Mouse (Mus musculus): ENCODE data around the gene Unc45b. TPM values are rescaled to one million over a fixed set of nuclear protein-coding genes. Genes with fewer than 3 reads are reported as not detected.
"Not testable (repeated sequence)": the region's sequence is repeated elsewhere in the genome, so short reads cannot be mapped to it uniquely, and the experiment has no call there.

The Unc45b gene
- polyA plus RNA-seq, 1 experiment from 2014 or later: 1.8 TPM

DNA sequence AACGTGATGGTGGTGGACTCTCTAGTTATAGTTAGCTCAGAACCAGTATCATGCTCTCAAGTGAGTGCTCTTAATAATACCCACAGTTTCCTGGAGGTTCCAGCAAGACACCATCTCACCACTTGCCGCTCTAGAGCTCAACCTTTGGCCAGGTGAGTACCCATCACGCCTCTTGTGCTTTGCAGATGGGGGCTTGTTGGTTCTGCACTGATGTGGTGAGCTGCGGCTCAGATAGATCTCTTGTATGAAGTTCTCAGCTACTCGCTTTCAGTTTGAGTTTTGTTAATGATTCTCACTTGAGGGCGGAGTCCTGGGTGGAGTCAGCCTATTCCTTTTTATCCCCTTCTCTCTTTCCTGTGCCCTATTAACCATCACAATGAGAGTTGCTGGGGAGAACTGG lies 44.3 kb downstream of the Unc45b start:
- no peaks in the 10 kb centered on the region for H3K9me3 ChIP-seq
- H3K4me1 ChIP-seq (replicated peaks): 0 out of 2 replicates have a peak, but pooled peaks cover 2% of the 10 kb centered on the region
- WGBS: 63% methylated on average over 6 of the region's 6 CpGs
- ATAC-seq: no peak
- H3K27me3 ChIP-seq (replicated peaks): peaks cover 22% of the 10 kb centered on the region
- H3K36me3 ChIP-seq: no peaks in the 10 kb centered on the region
- no peak overlapping the region for H3K27ac ChIP-seq
- no peak overlapping the region for H3K9ac ChIP-seq
- no peak overlapping the region for H3K4me2 ChIP-seq (replicated peaks)
- no peak overlapping the region for H3K4me3 ChIP-seq (replicated peaks)

DNA sequence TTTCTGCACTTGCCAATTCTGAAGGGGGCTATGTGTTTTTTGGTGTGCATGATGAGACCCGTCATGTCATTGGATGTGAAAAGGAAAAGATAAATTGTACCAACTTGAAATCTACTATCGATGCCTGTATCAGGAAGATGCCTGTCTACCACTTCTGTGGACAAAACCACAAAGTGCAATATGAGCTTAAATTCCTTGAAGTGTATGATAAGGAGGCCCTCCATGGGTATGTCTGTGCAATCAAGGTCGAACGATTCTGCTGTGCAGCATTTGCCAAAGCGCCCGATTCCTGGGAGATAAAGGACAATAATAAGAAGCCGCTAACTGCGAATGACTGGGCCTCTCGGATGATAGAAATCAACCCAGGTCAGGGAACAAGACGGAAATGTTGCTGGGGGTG lies 46.6 kb downstream of the Unc45b start:
- Histone ChIP-seq H3K9me3 (no peaks in the 10 kb centered on the region), H3K27ac (no peak overlapping the region), H3K9ac (no peak overlapping the region), H3K4me3 (replicated peaks) (no peak overlapping the region), H3K4me2 (replicated peaks) (no peak overlapping the region), H3K36me3 (no peaks in the 10 kb centered on the region), H3K4me1 (replicated peaks) (0 out of 2 replicates have a peak, but pooled peaks cover 2% of the 10 kb centered on the region), H3K27me3 (replicated peaks) (peaks cover 7% of the 10 kb centered on the region)
- no peak for ATAC-seq
- 70% methylated on average over 10 of the region's 10 CpGs for WGBS

DNA sequence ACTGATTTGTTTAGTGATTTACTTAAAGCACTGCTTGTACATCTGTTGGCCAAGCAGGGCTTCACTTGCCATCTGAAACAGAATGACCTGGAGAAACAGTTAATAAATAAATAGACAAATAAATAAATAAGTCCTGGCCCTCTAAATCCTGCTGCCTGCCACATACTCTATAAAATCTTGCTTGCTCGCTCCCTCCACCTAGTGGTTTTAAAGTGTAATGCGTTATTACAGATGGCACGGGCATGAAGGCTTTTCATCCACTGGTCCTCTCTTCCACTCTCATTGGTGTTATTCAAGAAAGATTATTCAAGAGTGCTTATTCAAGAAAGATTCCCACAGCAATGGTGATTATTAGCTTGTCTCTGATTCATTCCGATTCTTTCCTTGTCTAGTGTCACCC lies 49.3 kb downstream of the Unc45b start:
- H3K4me3 ChIP-seq (replicated peaks): no peak overlapping the region
- H3K36me3 ChIP-seq: no peaks in the 10 kb centered on the region
- no peak overlapping the region for H3K27ac ChIP-seq
- no peaks in the 10 kb centered on the region for H3K4me1 ChIP-seq (replicated peaks)
- no peak for ATAC-seq
- H3K9ac ChIP-seq: no peak overlapping the region
- no peaks in the 10 kb centered on the region for H3K9me3 ChIP-seq
- H3K27me3 ChIP-seq (replicated peaks): no peaks in the 10 kb centered on the region; the same call in 1 of the 2 replicates
- H3K4me2 ChIP-seq (replicated peaks): no peak overlapping the region
- 21% methylated on average over 4 of the region's 4 CpGs for WGBS

DNA sequence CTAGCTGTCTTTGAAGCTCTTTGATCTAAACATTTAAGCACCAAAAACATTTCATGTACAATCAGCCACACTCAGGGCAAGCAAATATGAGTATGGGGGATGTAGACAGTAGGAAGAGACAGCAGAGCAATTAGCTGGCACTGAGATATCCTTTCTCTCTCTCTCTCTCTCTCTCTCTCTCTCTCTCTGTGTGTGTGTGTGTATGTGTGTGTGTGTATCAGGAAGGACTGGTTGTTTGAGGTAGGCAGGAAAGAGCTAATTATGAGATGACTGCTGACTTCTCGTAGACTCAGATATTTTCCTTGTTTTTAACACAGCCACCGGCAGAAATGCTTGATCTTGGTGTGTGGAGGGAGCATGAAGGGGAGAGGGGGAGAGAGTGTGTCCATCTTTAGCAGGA lies 51.4 kb downstream of the Unc45b start:
- 54% methylated on average over 2 of the region's 2 CpGs for WGBS
- Histone ChIP-seq H3K36me3 (no peaks in the 10 kb centered on the region), H3K9me3 (no peaks in the 10 kb centered on the region), H3K27me3 (replicated peaks) (no peaks in the 10 kb centered on the region), H3K9ac (no peak overlapping the region), H3K4me3 (replicated peaks) (no peak overlapping the region), H3K27ac (no peak overlapping the region), H3K4me2 (replicated peaks) (no peak overlapping the region), H3K4me1 (replicated peaks) (no peaks in the 10 kb centered on the region)
- ATAC-seq: no peak

GRCm38 (mm10) chr11:82962215-82962614 lies 51.9 kb downstream of the Unc45b start:
- no peak overlapping the region for H3K9ac ChIP-seq
- no peaks in the 10 kb centered on the region for H3K36me3 ChIP-seq
- WGBS: 81% methylated on average over 8 of the region's 8 CpGs
- H3K27me3 ChIP-seq (replicated peaks): no peaks in the 10 kb centered on the region
- H3K9me3 ChIP-seq: no peaks in the 10 kb centered on the region
- H3K4me3 ChIP-seq (replicated peaks): no peak overlapping the region
- H3K4me2 ChIP-seq (replicated peaks): no peak overlapping the region
- ATAC-seq: no peak
- no peak overlapping the region for H3K27ac ChIP-seq
- H3K4me1 ChIP-seq (replicated peaks): no peaks in the 10 kb centered on the region

- no peaks in the 10 kb centered on the region for H3K9me3 ChIP-seq
- ATAC-seq: peak; percentile 56; the same call in 1 of the 2 replicates
- 0 out of 2 replicates have a peak overlapping the region, but pooled peaks have one; percentile 5 for H3K9ac ChIP-seq
- H3K4me1 ChIP-seq (replicated peaks): peaks cover 6% of the 10 kb centered on the region; the same call in 1 of the 2 replicates
- WGBS: 13% methylated on average over 31 of the region's 31 CpGs
- no peaks in the 10 kb centered on the region for H3K27me3 ChIP-seq (replicated peaks)
- no peaks in the 10 kb centered on the region for H3K36me3 ChIP-seq
- no peak overlapping the region for H3K27ac ChIP-seq
- no peak overlapping the region for H3K4me3 ChIP-seq (replicated peaks)
- peak overlapping the region; percentile 52 for H3K4me2 ChIP-seq (replicated peaks)
These were observed 60.6 kb downstream of the Unc45b start for GRCm38 (mm10) chr11:82970712-82971589.

DNA sequence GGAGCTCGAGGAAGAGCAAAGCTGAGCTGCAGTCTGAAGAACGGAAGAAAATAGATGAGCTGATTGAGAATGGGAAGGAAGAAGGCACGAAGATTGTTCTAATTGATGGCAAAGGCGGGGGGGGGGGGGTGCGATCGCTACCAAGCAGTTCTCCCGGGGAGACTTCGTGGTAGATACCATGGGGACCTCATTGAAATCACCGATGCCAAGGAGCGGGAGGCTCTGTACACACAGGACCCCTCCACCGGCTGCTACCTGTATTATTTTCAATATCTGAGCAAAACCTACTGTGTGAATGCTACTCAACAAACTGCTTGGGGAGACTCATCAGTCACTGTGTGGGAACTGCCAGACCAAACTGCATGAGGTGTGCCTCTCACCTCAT lies 61.2 kb downstream of the Unc45b start:
- H3K4me3 ChIP-seq (replicated peaks): no peak overlapping the region
- ATAC-seq: no peak
- WGBS: 80% methylated on average over 11 of the region's 11 CpGs
- no peaks in the 10 kb centered on the region for H3K9me3 ChIP-seq
- H3K27ac ChIP-seq: no peak overlapping the region
- peaks cover 6% of the 10 kb centered on the region; the same call in 1 of the 2 replicates for H3K4me1 ChIP-seq (replicated peaks)
- H3K4me2 ChIP-seq (replicated peaks): peak overlapping the region; percentile 52; the same call in 1 of the 2 replicates
- no peaks in the 10 kb centered on the region for H3K36me3 ChIP-seq
- H3K9ac ChIP-seq: 0 out of 2 replicates have a peak overlapping the region, but pooled peaks have one; percentile 5
- no peaks in the 10 kb centered on the region for H3K27me3 ChIP-seq (replicated peaks)

DNA sequence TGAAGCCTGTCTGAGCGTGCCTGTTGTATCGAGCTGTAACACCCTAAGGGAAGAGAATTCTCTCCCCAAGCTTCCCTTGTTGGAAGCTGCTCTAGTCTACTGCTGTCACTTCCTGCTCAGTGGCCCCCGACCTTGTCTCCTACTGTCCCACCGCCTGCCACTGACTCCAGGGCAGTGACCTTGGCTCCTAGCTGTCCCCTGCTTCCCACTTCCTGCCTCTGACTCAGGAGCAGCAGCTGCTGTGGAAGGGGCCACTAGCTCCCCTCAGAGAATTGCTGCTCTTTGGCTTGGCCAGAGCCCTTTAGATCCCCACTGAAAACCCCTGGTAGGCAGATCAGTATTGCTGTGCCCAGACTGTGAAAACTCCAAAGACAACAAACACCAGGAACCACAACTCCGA lies 63.6 kb downstream of the Unc45b start:
- Histone ChIP-seq H3K27ac (no peak overlapping the region), H3K4me1 (replicated peaks) (peaks cover 6% of the 10 kb centered on the region; the same call in 1 of the 2 replicates), H3K9ac (no peak overlapping the region), H3K4me2 (replicated peaks) (no peak overlapping the region), H3K27me3 (replicated peaks) (no peaks in the 10 kb centered on the region), H3K4me3 (replicated peaks) (no peak overlapping the region), H3K36me3 (no peaks in the 10 kb centered on the region), H3K9me3 (no peaks in the 10 kb centered on the region)
- ATAC-seq: no peak
- 31% methylated on average over 5 of the region's 5 CpGs for WGBS

- not testable (repeated sequence) for H3K9me3 ChIP-seq; H3K9ac ChIP-seq; H3K27me3 ChIP-seq (replicated peaks); H3K27ac ChIP-seq; H3K4me2 ChIP-seq (replicated peaks); H3K4me1 ChIP-seq (replicated peaks); H3K4me3 ChIP-seq (replicated peaks); ATAC-seq
- H3K36me3 ChIP-seq: peaks cover 11% of the 10 kb centered on the region
- 90% methylated on average over 2 of the region's 2 CpGs for WGBS
These were observed 72.1 kb downstream of the Unc45b start for GRCm38 (mm10) chr11:82982409-82982808.

GRCm38 (mm10) chr11:82983193-82983592 lies 72.8 kb downstream of the Unc45b start:
- no peak overlapping the region for H3K4me2 ChIP-seq (replicated peaks)
- H3K4me3 ChIP-seq (replicated peaks): no peak overlapping the region
- H3K4me1 ChIP-seq (replicated peaks): no peaks in the 10 kb centered on the region
- H3K27ac ChIP-seq: no peak overlapping the region
- H3K36me3 ChIP-seq: peaks cover 11% of the 10 kb centered on the region
- no peaks in the 10 kb centered on the region for H3K27me3 ChIP-seq (replicated peaks)
- no peak for ATAC-seq
- H3K9ac ChIP-seq: no peak overlapping the region
- WGBS: 88% methylated on average over 17 of the region's 17 CpGs
- H3K9me3 ChIP-seq: no peaks in the 10 kb centered on the region

GRCm38 (mm10) chr11:82987621-82988020 lies 77.3 kb downstream of the Unc45b start:
- no peak overlapping the region for H3K4me3 ChIP-seq (replicated peaks)
- H3K9ac ChIP-seq: no peak overlapping the region
- H3K27ac ChIP-seq: no peak overlapping the region
- whole genome bisulfite sequencing: 87% methylated on average over 6 of the region's 6 CpGs
- H3K27me3 ChIP-seq (replicated peaks): no peaks in the 10 kb centered on the region
- H3K36me3 ChIP-seq: peaks cover 8% of the 10 kb centered on the region; the same call in 1 of the 2 replicates
- ATAC-seq: no peak
- peaks cover 10% of the 10 kb centered on the region; the same call in 1 of the 2 replicates for H3K4me1 ChIP-seq (replicated peaks)
- H3K4me2 ChIP-seq (replicated peaks): no peak overlapping the region
- H3K9me3 ChIP-seq: no peaks in the 10 kb centered on the region

GRCm38 (mm10) chr11:82989357-82989756 lies 79.0 kb downstream of the Unc45b start:
- no peak overlapping the region for H3K9ac ChIP-seq
- peaks cover 10% of the 10 kb centered on the region; the same call in 1 of the 2 replicates for H3K4me1 ChIP-seq (replicated peaks)
- H3K36me3 ChIP-seq: peaks cover 8% of the 10 kb centered on the region; the same call in 1 of the 2 replicates
- peak overlapping the region; percentile 82 for H3K4me2 ChIP-seq (replicated peaks)
- peak; percentile 52 for ATAC-seq
- 0 out of 2 replicates have a peak overlapping the region, but pooled peaks have one; percentile 15 for H3K4me3 ChIP-seq (replicated peaks)
- 26% methylated on average over 12 of the region's 12 CpGs for WGBS
- H3K27ac ChIP-seq: no peak overlapping the region
- H3K27me3 ChIP-seq (replicated peaks): no peaks in the 10 kb centered on the region
- no peaks in the 10 kb centered on the region for H3K9me3 ChIP-seq
